Comparison of ENCODE assay signal across 8 mouse cellular contexts in the genomic region with DNA sequence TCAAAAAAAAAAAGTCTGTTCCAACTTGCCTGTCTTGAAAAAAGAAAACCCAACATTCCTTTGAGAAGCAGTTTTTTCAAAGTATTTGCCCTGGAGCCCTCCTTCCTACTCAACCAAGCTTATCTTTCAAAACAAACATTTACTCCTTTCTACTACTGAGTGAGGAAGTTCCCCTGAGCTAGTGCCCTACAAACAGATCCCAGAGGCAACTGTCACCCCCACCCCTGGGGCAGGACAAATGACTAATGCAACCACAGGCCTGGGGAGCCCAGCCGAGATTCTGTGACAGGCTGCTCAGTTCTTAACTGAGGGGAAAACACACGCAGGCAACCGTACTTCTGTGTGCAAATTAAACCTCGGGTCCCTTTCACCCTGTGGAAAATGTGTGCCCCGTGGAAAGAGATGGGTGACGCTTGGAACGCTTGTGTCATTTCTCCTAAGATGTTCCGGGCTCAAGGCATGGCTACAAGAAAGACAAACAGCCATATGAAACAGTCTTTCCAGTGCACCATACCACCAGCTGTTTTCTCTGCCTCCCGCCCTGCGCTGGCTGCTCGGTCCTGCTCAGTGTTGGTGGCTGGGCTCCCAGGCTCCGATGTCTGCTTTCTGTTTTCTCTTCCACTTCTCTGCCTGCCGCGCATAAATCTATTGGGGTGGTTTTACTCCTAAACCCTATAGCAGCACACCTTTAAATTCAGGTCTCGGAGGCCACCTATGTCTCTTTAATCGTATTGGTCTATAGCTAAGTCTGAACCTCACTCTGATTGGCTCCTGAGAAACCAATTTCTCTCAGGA. TPM values are rescaled to one million over a fixed set of nuclear protein-coding genes. Genes with fewer than 3 reads are reported as not detected.
DNase-seq lines count a peak whose midpoint lies in the region; ATAC-seq and TF ChIP-seq lines count a peak whose summit lies in the region.

No protein-coding gene starts in this region.

- peaks cover 10% of the 10 kb centered on the region for H3K4me1 ChIP-seq in erythroblast, embryonic 14.5 days (ENCODE audit: control insufficient read depth)
- peaks cover 14% of the 10 kb centered on the region; the same call in 1 of the 2 replicates for H3K4me1 ChIP-seq in intestine, embryonic 15.5 days (replicated peaks)
- peaks cover 27% of the 10 kb centered on the region for H3K4me1 ChIP-seq in liver, postnatal 0 days (ENCODE audit: insufficient read depth)
- H3K4me1 ChIP-seq in neural tube, embryonic 15.5 days = peaks cover 19% of the 10 kb centered on the region

- peak overlapping the region; percentile 53 for H3K4me3 ChIP-seq in erythroblast, embryonic 14.5 days (replicated peaks)
- H3K4me3 ChIP-seq in intestine, embryonic 15.5 days (replicated peaks) = peak overlapping the region; percentile 15; the same call in 1 of the 2 replicates
- peak overlapping the region; percentile 47 for H3K4me3 ChIP-seq in liver, postnatal 0 days (ENCODE audit: low read depth, low read length)
- peak overlapping the region; percentile 27 for H3K4me3 ChIP-seq in neural tube, embryonic 15.5 days (replicated peaks)

- WGBS in intestine, embryonic 15.5 days = 4% methylated on average over 16 of the region's 16 CpGs
- 2% methylated on average over 16 of the region's 16 CpGs for WGBS in liver, postnatal 0 days (ENCODE audit: insufficient replicate concordance)
- whole genome bisulfite sequencing in neural tube, embryonic 15.5 days = 15% methylated on average over 16 of the region's 16 CpGs

- no peaks in the 10 kb centered on the region for H3K36me3 ChIP-seq in erythroblast, embryonic 14.5 days (ENCODE audit: control insufficient read depth)
- no peaks in the 10 kb centered on the region for H3K36me3 ChIP-seq in intestine, embryonic 15.5 days
- H3K36me3 ChIP-seq in liver, postnatal 0 days (replicated peaks; ENCODE audit: insufficient read depth, low read length) = no peaks in the 10 kb centered on the region
- no peaks in the 10 kb centered on the region for H3K36me3 ChIP-seq in neural tube, embryonic 15.5 days

- H3K9me3 ChIP-seq in erythroblast, embryonic 14.5 days (ENCODE audit: control insufficient read depth, low read length) = no peaks in the 10 kb centered on the region
- no peaks in the 10 kb centered on the region for H3K9me3 ChIP-seq in intestine, embryonic 15.5 days
- H3K9me3 ChIP-seq in liver, postnatal 0 days (ENCODE audit: low read length) = no peaks in the 10 kb centered on the region
- no peaks in the 10 kb centered on the region for H3K9me3 ChIP-seq in neural tube, embryonic 15.5 days (replicated peaks)

- peak overlapping the region; percentile 55 for H3K4me2 ChIP-seq in intestine, embryonic 15.5 days (replicated peaks)
- H3K4me2 ChIP-seq in liver, postnatal 0 days (ENCODE audit: low read depth, low read length) = peak overlapping the region; percentile 78
- peak overlapping the region; percentile 52 for H3K4me2 ChIP-seq in neural tube, embryonic 15.5 days

- DNase-seq in adrenal gland, adult 2 months = peak; percentile 57
- peak; percentile 33 for DNase-seq in gastrocnemius, postnatal 25 days
- peak; percentile 56 for DNase-seq in liver, postnatal 0 days
- DNase-seq in cerebellum, adult 9-11 months = no peak

- ATAC-seq in erythroblast, adult 5-6 weeks (replicated peaks; ENCODE audit: low FRiP score, poor library complexity, severe bottlenecking) = no peak
- ATAC-seq in intestine, embryonic 15.5 days = peak; percentile 55
- ATAC-seq in liver, postnatal 0 days = peak; percentile 52
- ATAC-seq in neural tube, embryonic 15.5 days (ENCODE audit: low FRiP score) = peak; percentile 45; the same call in 1 of the 2 replicates

- H3K9ac ChIP-seq in intestine, embryonic 15.5 days = peak overlapping the region; percentile 21; the same call in 1 of the 2 replicates
- peak overlapping the region; percentile 58 for H3K9ac ChIP-seq in liver, postnatal 0 days (replicated peaks)
- H3K9ac ChIP-seq in neural tube, embryonic 15.5 days (replicated peaks) = no peak overlapping the region

- H3K27ac ChIP-seq in intestine, embryonic 15.5 days = peak overlapping the region; percentile 19; the same call in 1 of the 2 replicates
- peak overlapping the region; percentile 58; the same call in 1 of the 2 replicates for H3K27ac ChIP-seq in liver, postnatal 0 days (ENCODE audit: low read depth)
- H3K27ac ChIP-seq in neural tube, embryonic 15.5 days (replicated peaks) = no peak overlapping the region

- TF ChIP-seq CTCF in liver, postnatal 0 days (IDR thresholded peaks at IDR 0.05; ENCODE audit: low read depth) = no peak

- peaks cover 53% of the 10 kb centered on the region for H3K27me3 ChIP-seq in erythroblast, embryonic 14.5 days (ENCODE audit: control insufficient read depth)
- H3K27me3 ChIP-seq in intestine, embryonic 15.5 days (replicated peaks) = no peaks in the 10 kb centered on the region
- no peaks in the 10 kb centered on the region for H3K27me3 ChIP-seq in liver, postnatal 0 days (ENCODE audit: insufficient read depth, low read length)
- peaks cover 10% of the 10 kb centered on the region for H3K27me3 ChIP-seq in neural tube, embryonic 15.5 days (replicated peaks)

- no peak for TF ChIP-seq EP300 in liver, postnatal 0 days (IDR thresholded peaks at IDR 0.05; ENCODE audit: low read depth)

RNA-seq across cellular contexts. Expression of gene Spry1, which starts 14.4 kb away (rescaled TPM):
- 0.04 and 0.06 TPM in 2 replicates for polyA plus RNA-seq in erythroblast, embryonic 14.5 days (2012)
- 2.3 TPM in 1 of 2 replicates, not detected in the other for total RNA-seq in erythroblast, adult 5-6 weeks (2015; ENCODE audit: low replicate concordance)
- 0.26 TPM in 1 of 2 replicates, not detected in the other for total RNA-seq in erythroblast, adult 5-6 weeks (2017; ENCODE audit: low replicate concordance)
- 10 to 100 TPM; 17.9 to 39.7 TPM for total RNA-seq in adrenal gland, adult 2 months (2021)
- polyA plus RNA-seq in adrenal gland, adult 2 months (2012; rRNA removed) = 32.5 and 37.6 TPM in 2 replicates
- 10 to 100 TPM; 18.8 to 21.5 TPM for total RNA-seq in gastrocnemius, postnatal 25 days (2021)
- 13.4 and 14.2 TPM in 2 replicates for polyA plus RNA-seq in intestine, embryonic 15.5 days (2015; fragmentation: Nextera tagmentation; extraction: Ambion mirVana)
- polyA plus RNA-seq in liver, postnatal 0 days (2015; fragmentation: Nextera tagmentation; extraction: Ambion mirVana) = 3.7 and 4.8 TPM in 2 replicates
- 5.9 and 6.3 TPM in 2 replicates for polyA plus RNA-seq in neural tube, embryonic 15.5 days (2015; fragmentation: Nextera tagmentation; extraction: Ambion mirVana)
